Mouse (Mus musculus): ENCODE measurements around the gene Rtn2.

DNA sequence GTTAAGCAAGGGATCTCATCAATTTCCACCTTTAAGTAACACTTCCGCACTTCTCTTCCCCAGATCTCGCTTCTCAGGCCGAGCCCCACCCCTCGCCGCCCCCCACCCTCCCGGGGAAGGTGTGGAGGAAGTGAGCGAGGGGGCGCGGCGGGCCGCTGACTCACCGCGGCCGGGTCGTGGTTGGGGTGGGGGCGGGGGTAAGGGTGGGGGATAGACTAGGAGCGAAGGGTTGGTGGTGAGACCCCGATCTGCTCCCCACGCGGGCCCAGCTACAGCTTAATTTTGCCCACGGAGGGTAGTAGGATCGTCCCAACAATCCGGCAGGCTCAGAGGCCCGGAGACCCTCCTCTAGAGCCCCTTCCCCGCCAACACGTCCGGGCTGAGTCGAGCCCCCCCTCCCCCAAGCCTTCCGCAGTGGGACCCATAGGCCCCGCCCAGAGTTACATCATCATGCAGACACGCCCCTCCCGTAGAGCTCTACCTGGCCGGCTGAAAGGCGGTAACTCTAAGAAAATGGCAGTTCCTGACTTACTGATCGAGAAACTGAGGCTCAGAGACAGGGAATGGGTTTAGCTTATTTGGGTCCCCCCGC is 10.2 kb upstream of the Rtn2 start:
- no peak for TF ChIP-seq TAL1 (IDR thresholded peaks at IDR 0.05; ENCODE audit: low read length)
- no peak for TF ChIP-seq GATA1 (IDR thresholded peaks at IDR 0.05; ENCODE audit: low read length)

Data from erythroblast, embryonic 14.5 days (primary cell).